Mouse (Mus musculus) hindbrain, postnatal 0 days (tissue): Measurements from ENCODE around the gene Syt2. TPM values are rescaled to one million over a fixed set of nuclear protein-coding genes. Genes with fewer than 3 reads are reported as not detected.

Experiments
- ATAC-seq: fragments of 200-750 bp; cut with Nextera tagmentation; 2 replicates; pipeline ENCODE4 v1.8.0; 2017; ENCODE audit warnings: mild to moderate bottlenecking, moderate TSS enrichment, moderate library complexity
- DNase-seq: peaks from one replicate; pipeline ENCODE4 v3.0.0-alpha.2; 2015; ENCODE audit warnings: low spot score
- H3K27ac ChIP-seq: fragments of 300-500 bp; sonication (generic); 2 replicates; pipeline ENCODE4 v1.5.1; 2014; ENCODE audit warnings: mild to moderate bottlenecking
- H3K27me3 ChIP-seq: fragments of 300-500 bp; sonication (generic); 2 replicates; pipeline ENCODE4 v1.6.1; 2014; ENCODE audit warnings: low read length, mixed read lengths; ENCODE audit not compliant: insufficient read depth
- H3K36me3 ChIP-seq: fragments of 300-500 bp; sonication (generic); 2 replicates; pipeline ENCODE4 v1.6.1; 2014; ENCODE audit warnings: low read length, mixed read lengths; ENCODE audit not compliant: insufficient read depth
- H3K4me1 ChIP-seq: fragments of 300-500 bp; sonication (generic); 2 replicates; pipeline ENCODE4 v1.6.1; 2014; ENCODE audit warnings: antibody characterized with exemption, low read length, mixed read lengths; ENCODE audit not compliant: insufficient read depth
- H3K4me2 ChIP-seq: fragments of 300-500 bp; sonication (generic); 2 replicates; pipeline ENCODE4 v1.6.1; 2014; ENCODE audit warnings: low read depth, mild to moderate bottlenecking, low read length, moderate library complexity, mixed read lengths
- H3K4me3 ChIP-seq: fragments of 300-500 bp; sonication (generic); 2 replicates; pipeline ENCODE4 v1.5.1; 2014; ENCODE audit warnings: low read length
- H3K9ac ChIP-seq: fragments of 300-500 bp; sonication (generic); replicated peaks from 2 replicates; pipeline ENCODE4 v1.6.1; 2014; ENCODE audit warnings: mild to moderate bottlenecking, low read length, moderate library complexity, mixed read lengths
- H3K9me3 ChIP-seq: fragments of 300-500 bp; sonication (generic); 2 replicates; pipeline ENCODE4 v1.6.1; 2016; ENCODE audit warnings: low read length, mixed read lengths
- CTCF ChIP-seq: IDR thresholded peaks from 2 replicates; pipeline ENCODE4 v1.5.1; 2016; ENCODE audit warnings: antibody characterized with exemption, control low read depth, low read depth
- WGBS: fragments of 180-500 bp; shearing (Covaris S2); extraction: QIAGEN DNeasy Blood & Tissue Kit; methylation state at CpG from one replicate; pipeline ENCODE4 v1.1.7; 2014; 5-methylcytosine and 5-hydroxymethylcytosine counted together
- polyA plus RNA-seq: library from polyadenylated mRNA; unstranded; fragments of >200 nt; fragmentation: Nextera tagmentation; extraction: Ambion mirVana; gene quantifications from 2 replicates; pipeline ENCODE4 v1.2.1, GENCODE M21; 2015
- total RNA-seq: library from RNA; depleted of rRNA; stranded (reverse); fragments of >200 nt; gene quantifications from 2 replicates; pipeline ENCODE4 v1.2.3, GENCODE M21; 2014

The Syt2 gene
- total and polyA plus RNA-seq, 2 experiments from 2014 or later = 22.5 to 74.7 TPM

GRCm38 (mm10) chr1:134773256-134773655 is 126.8 kb downstream of the Syt2 start:
- H3K4me1 ChIP-seq = no peaks in the 10 kb centered on the region
- H3K9me3 ChIP-seq = no peaks in the 10 kb centered on the region
- TF ChIP-seq CTCF = no peak
- peaks cover 8% of the 10 kb centered on the region; the same call in 1 of the 2 replicates for H3K36me3 ChIP-seq
- H3K9ac ChIP-seq = no peak overlapping the region
- no peak overlapping the region for H3K4me2 ChIP-seq
- no peak overlapping the region for H3K4me3 ChIP-seq
- H3K27ac ChIP-seq = no peak overlapping the region
- ATAC-seq (no peak), DNase-seq (no peak)
- WGBS = 40% methylated on average over 12 of the region's 12 CpGs
- no peaks in the 10 kb centered on the region for H3K27me3 ChIP-seq

- Histone ChIP-seq H3K9ac (no peak overlapping the region), H3K4me1 (no peaks in the 10 kb centered on the region), H3K36me3 (peaks cover 8% of the 10 kb centered on the region; the same call in 1 of the 2 replicates), H3K9me3 (no peaks in the 10 kb centered on the region), H3K4me2 (no peak overlapping the region), H3K4me3 (no peak overlapping the region), H3K27ac (no peak overlapping the region; the same call in 1 of the 2 replicates), H3K27me3 (no peaks in the 10 kb centered on the region)
- DNase-seq = no peak
- no peak for ATAC-seq
- TF ChIP-seq CTCF = no peak
- WGBS = 43% methylated on average over 2 of the region's 2 CpGs
Observed at GRCm38 (mm10) chr1:134774247-134774646, 127.8 kb downstream of the Syt2 start.

GRCm38 (mm10) chr1:134774728-134775287 is 128.3 kb downstream of the Syt2 start:
- 51% methylated on average over 6 of the region's 6 CpGs for WGBS
- TF ChIP-seq CTCF = no peak
- no peak overlapping the region for H3K27ac ChIP-seq
- peaks cover 8% of the 10 kb centered on the region; the same call in 1 of the 2 replicates for H3K36me3 ChIP-seq
- no peaks in the 10 kb centered on the region for H3K4me1 ChIP-seq
- no peaks in the 10 kb centered on the region for H3K27me3 ChIP-seq
- no peak for ATAC-seq
- no peak overlapping the region for H3K4me3 ChIP-seq
- no peak for DNase-seq
- H3K9me3 ChIP-seq = no peaks in the 10 kb centered on the region
- no peak overlapping the region for H3K9ac ChIP-seq
- no peak overlapping the region for H3K4me2 ChIP-seq

GRCm38 (mm10) chr1:134775631-134776030 is 129.2 kb downstream of the Syt2 start:
- H3K27ac ChIP-seq = no peak overlapping the region
- no peaks in the 10 kb centered on the region for H3K4me1 ChIP-seq
- ATAC-seq (no peak), DNase-seq (no peak)
- no peak for TF ChIP-seq CTCF
- no peak overlapping the region for H3K4me3 ChIP-seq
- H3K9ac ChIP-seq = no peak overlapping the region
- no peaks in the 10 kb centered on the region for H3K27me3 ChIP-seq
- no peaks in the 10 kb centered on the region for H3K9me3 ChIP-seq
- 51% methylated on average over 3 of the region's 3 CpGs for WGBS
- no peak overlapping the region for H3K4me2 ChIP-seq
- peaks cover 8% of the 10 kb centered on the region; the same call in 1 of the 2 replicates for H3K36me3 ChIP-seq

- TF ChIP-seq CTCF = no peak
- peaks cover 8% of the 10 kb centered on the region; the same call in 1 of the 2 replicates for H3K36me3 ChIP-seq
- 89% methylated on average over 12 of the region's 12 CpGs for WGBS
Observed at GRCm38 (mm10) chr1:134777201-134777885, 130.9 kb downstream of the Syt2 start.

GRCm38 (mm10) chr1:134777936-134778548 is 131.6 kb downstream of the Syt2 start:
- H3K27ac ChIP-seq = no peak overlapping the region
- H3K9me3 ChIP-seq = no peaks in the 10 kb centered on the region
- H3K9ac ChIP-seq = no peak overlapping the region
- DNase-seq = no peak
- no peak overlapping the region for H3K4me3 ChIP-seq
- no peak for ATAC-seq
- WGBS = 70% methylated on average over 13 of the region's 13 CpGs
- no peak for TF ChIP-seq CTCF
- H3K4me2 ChIP-seq = no peak overlapping the region
- peaks cover 8% of the 10 kb centered on the region; the same call in 1 of the 2 replicates for H3K36me3 ChIP-seq
- no peaks in the 10 kb centered on the region for H3K27me3 ChIP-seq
- H3K4me1 ChIP-seq = no peaks in the 10 kb centered on the region

More at GRCm38 (mm10) chr1:134777201-134777885, 130.9 kb downstream of the Syt2 start:
- no peak overlapping the region for H3K4me3 ChIP-seq
- no peaks in the 10 kb centered on the region for H3K4me1 ChIP-seq
- no peak overlapping the region for H3K27ac ChIP-seq
- no peak for ATAC-seq
- DNase-seq = no peak
- H3K4me2 ChIP-seq = no peak overlapping the region
- no peaks in the 10 kb centered on the region for H3K9me3 ChIP-seq
- no peak overlapping the region for H3K9ac ChIP-seq
- no peaks in the 10 kb centered on the region for H3K27me3 ChIP-seq
